Mouse (Mus musculus): ENCODE measurements around the gene Cfd. TPM values are rescaled to one million over a fixed set of nuclear protein-coding genes. Genes with fewer than 3 reads are reported as not detected.

The Cfd gene
- polyA plus RNA-seq, 1 experiment from 2014 or later, result not detected

DNA sequence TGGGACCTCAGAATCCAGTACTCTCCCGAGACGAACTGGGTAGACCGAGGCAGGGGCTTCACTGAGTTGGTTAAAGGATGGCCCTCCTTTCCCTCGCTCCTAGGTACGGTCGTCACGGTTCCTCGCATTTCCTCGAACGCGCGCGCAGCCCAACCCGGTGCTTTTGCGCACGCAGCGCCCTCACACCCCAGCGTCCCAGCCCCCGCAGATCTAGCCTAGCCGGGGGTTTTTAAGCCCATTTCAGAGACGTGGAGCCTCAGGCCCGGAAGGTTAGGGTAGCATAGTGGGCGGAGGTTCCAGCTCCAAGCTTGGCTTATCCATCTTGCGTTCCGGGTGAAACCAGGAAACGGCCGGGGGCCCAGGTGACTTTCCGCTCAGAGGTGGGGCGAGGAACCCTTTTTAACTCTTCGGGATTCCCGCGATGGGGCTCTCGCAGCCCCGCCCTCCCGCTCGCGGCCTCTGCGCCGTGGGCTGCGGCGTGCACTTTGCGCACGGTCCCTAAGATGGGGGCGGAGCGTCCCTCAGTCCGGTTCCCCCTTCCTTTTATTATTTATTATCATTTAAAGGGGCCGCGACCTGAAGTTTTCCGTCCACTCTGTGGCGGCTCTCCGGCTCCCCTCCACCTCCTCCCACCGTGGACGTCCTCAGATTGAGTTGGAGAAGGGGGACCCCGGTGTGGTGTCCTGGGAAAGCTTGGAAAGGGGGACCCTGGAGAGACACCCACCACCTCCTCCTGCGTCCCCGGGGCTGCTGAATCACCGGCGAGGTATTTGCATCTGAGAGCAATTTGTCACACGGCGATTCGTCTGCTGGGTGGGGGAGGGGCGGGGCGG, 36.1 kb downstream of the Cfd start, which contains the start of gene Arid3a:
Gene Arid3a (plus strand): TSS at position 553 of the 833 bp plus-strand sequence.
- peaks cover 20% of the 10 kb centered on the region for H3K27me3 ChIP-seq (replicated peaks)
- peak within 1 kb of the TSS; percentile 92 for H3K4me3 ChIP-seq
- WGBS, result under 1% methylated on average over 63 of the region's 63 CpGs
- no peaks in the 10 kb centered on the region for H3K9me3 ChIP-seq
- H3K9ac ChIP-seq, result peak within 1 kb of the TSS; percentile 78
- peak within 1 kb of the TSS; percentile 81 for H3K4me2 ChIP-seq
- peaks cover 6% of the 10 kb centered on the region; the same call in 1 of the 2 replicates for H3K36me3 ChIP-seq (replicated peaks)
- ATAC-seq (replicated peaks), result peak; percentile 74
- H3K27ac ChIP-seq, result peak within 1 kb of the TSS; percentile 89
- H3K4me1 ChIP-seq, result peaks cover 36% of the 10 kb centered on the region

GRCm38 (mm10) chr10:79927324-79928029, 36.8 kb downstream of the Cfd start:
- Histone ChIP-seq H3K4me1 (peaks cover 37% of the 10 kb centered on the region), H3K9ac (peak overlapping the region; percentile 78), H3K27me3 (replicated peaks) (peaks cover 12% of the 10 kb centered on the region), H3K9me3 (no peaks in the 10 kb centered on the region), H3K4me2 (peak overlapping the region; percentile 81), H3K27ac (peak overlapping the region; percentile 89), H3K36me3 (replicated peaks) (peaks cover 6% of the 10 kb centered on the region; the same call in 1 of the 2 replicates), H3K4me3 (peak overlapping the region; percentile 92)
- peak; percentile 53 for ATAC-seq (replicated peaks)
- WGBS, result under 1% methylated on average over 54 of the region's 54 CpGs

- WGBS, result under 1% methylated on average over 19 of the region's 29 CpGs
- no peak for ATAC-seq (replicated peaks)
Measured at GRCm38 (mm10) chr10:79928030-79928694, 37.5 kb downstream of the Cfd start.

DNA sequence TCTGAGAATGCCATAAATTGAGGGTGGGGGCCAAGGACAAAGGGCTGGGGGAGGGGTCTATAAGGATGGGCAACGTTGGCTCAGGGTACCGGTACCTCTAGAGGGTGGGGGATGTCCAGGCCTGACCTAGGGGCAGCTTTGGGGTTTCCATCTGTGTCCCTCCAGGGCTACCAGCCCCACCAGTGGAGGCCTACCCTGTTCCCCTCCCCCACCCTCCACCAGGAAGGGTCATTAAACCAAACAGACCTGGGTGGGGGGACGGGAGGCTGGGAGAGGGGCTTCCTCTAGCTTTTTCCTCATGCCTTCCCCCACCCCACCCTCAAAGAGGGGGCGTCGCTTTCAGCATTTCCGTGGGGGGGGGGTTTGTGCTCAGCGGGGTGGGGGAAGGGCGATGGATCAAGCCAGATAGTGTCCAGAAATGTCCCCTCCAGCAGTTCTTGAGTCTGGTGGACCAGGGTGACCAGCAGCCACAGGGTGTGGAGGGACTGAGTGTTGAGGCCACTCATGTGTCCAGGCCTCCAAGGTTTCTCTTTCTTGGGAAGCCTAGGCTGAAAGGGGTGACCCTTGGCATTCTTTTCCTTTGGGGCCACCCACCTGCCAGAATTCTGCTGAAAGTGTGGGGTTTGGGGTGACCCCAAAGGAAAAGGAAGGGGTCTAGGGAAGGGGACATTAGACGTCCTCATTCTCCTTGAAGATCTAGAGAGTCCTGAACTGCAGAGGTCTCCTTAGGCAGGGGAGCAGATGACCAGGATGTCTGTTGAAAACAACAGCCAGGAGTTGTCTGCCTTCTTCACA, 38.5 kb downstream of the Cfd start:
- H3K9ac ChIP-seq, result peak overlapping the region; percentile 35
- 28% methylated on average over 9 of the region's 9 CpGs for WGBS

More at GRCm38 (mm10) chr10:79928030-79928694, 37.5 kb downstream of the Cfd start:
- H3K27me3 ChIP-seq (replicated peaks), result peaks cover 5% of the 10 kb centered on the region
- H3K9ac ChIP-seq, result peak overlapping the region; percentile 78
- peak overlapping the region; percentile 89 for H3K27ac ChIP-seq
- H3K9me3 ChIP-seq, result no peaks in the 10 kb centered on the region
- peaks cover 42% of the 10 kb centered on the region for H3K4me1 ChIP-seq
- peaks cover 6% of the 10 kb centered on the region; the same call in 1 of the 2 replicates for H3K36me3 ChIP-seq (replicated peaks)
- H3K4me3 ChIP-seq, result peak overlapping the region; percentile 92
- peak overlapping the region; percentile 81 for H3K4me2 ChIP-seq

GRCm38 (mm10) chr10:79929967-79930825, 39.5 kb downstream of the Cfd start:
- H3K36me3 ChIP-seq (replicated peaks), result peaks cover 6% of the 10 kb centered on the region; the same call in 1 of the 2 replicates
- no peak for ATAC-seq (replicated peaks)
- no peaks in the 10 kb centered on the region for H3K9me3 ChIP-seq
- no peak overlapping the region for H3K27ac ChIP-seq
- H3K4me3 ChIP-seq, result no peak overlapping the region
- no peak overlapping the region for H3K9ac ChIP-seq
- H3K4me2 ChIP-seq, result 0 out of 2 replicates have a peak overlapping the region, but pooled peaks have one; percentile 81
- WGBS, result 85% methylated on average over 18 of the region's 18 CpGs
- H3K27me3 ChIP-seq (replicated peaks), result no peaks in the 10 kb centered on the region
- peaks cover 50% of the 10 kb centered on the region for H3K4me1 ChIP-seq

More for the DNA sequence above, 38.5 kb downstream of the Cfd start:
- peaks cover 51% of the 10 kb centered on the region for H3K4me1 ChIP-seq
- H3K4me2 ChIP-seq, result peak overlapping the region; percentile 81
- H3K9me3 ChIP-seq, result no peaks in the 10 kb centered on the region
- H3K36me3 ChIP-seq (replicated peaks), result peaks cover 6% of the 10 kb centered on the region; the same call in 1 of the 2 replicates
- ATAC-seq (replicated peaks), result no peak
- H3K4me3 ChIP-seq, result peak overlapping the region; percentile 92
- peak overlapping the region; percentile 89 for H3K27ac ChIP-seq
- H3K27me3 ChIP-seq (replicated peaks), result no peaks in the 10 kb centered on the region

GRCm38 (mm10) chr10:79930826-79931186, 40.2 kb downstream of the Cfd start:
- H3K9me3 ChIP-seq, result no peaks in the 10 kb centered on the region
- WGBS, result 79% methylated on average over 16 of the region's 16 CpGs
- H3K27me3 ChIP-seq (replicated peaks), result no peaks in the 10 kb centered on the region
- no peak overlapping the region for H3K4me3 ChIP-seq
- peaks cover 6% of the 10 kb centered on the region; the same call in 1 of the 2 replicates for H3K36me3 ChIP-seq (replicated peaks)
- H3K4me2 ChIP-seq, result no peak overlapping the region
- H3K9ac ChIP-seq, result no peak overlapping the region
- no peak overlapping the region for H3K27ac ChIP-seq
- no peak for ATAC-seq (replicated peaks)
- H3K4me1 ChIP-seq, result peaks cover 46% of the 10 kb centered on the region

DNA sequence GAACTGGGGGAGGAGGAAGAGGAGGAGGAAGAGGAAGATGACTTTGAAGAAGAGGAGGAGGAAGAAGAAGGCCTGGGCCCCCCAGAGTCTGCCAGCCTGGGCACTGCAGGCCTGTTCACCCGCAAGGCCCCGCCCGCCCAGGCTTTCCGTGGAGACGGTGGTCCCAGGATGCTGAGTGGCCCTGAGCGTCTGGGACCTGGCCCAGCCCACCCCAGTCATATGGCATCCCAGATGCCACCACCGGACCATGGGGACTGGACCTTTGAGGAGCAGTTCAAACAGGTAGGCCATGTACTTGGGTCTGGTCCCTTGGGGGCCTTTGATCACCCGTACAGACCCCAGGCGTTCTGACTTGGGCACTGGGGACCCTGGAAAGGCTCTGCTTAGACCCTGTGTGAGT, 41.1 kb downstream of the Cfd start:
- Histone ChIP-seq H3K9me3 (no peaks in the 10 kb centered on the region), H3K4me3 (no peak overlapping the region), H3K27me3 (replicated peaks) (no peaks in the 10 kb centered on the region), H3K4me2 (no peak overlapping the region), H3K4me1 (peaks cover 43% of the 10 kb centered on the region), H3K27ac (no peak overlapping the region), H3K9ac (no peak overlapping the region), H3K36me3 (replicated peaks) (peaks cover 6% of the 10 kb centered on the region; the same call in 1 of the 2 replicates)
- 83% methylated on average over 9 of the region's 9 CpGs for WGBS
- no peak for ATAC-seq (replicated peaks)

- no peaks in the 10 kb centered on the region for H3K27me3 ChIP-seq (replicated peaks)
- ATAC-seq (replicated peaks), result no peak
- peaks cover 6% of the 10 kb centered on the region; the same call in 1 of the 2 replicates for H3K36me3 ChIP-seq (replicated peaks)
- H3K9me3 ChIP-seq, result no peaks in the 10 kb centered on the region
- H3K9ac ChIP-seq, result no peak overlapping the region
- 27% methylated on average over 8 of the region's 8 CpGs for WGBS
- H3K4me3 ChIP-seq, result no peak overlapping the region
- H3K4me2 ChIP-seq, result no peak overlapping the region
- peaks cover 50% of the 10 kb centered on the region for H3K4me1 ChIP-seq
- H3K27ac ChIP-seq, result peak overlapping the region; percentile 39; the same call in 1 of the 2 replicates
Measured at GRCm38 (mm10) chr10:79932736-79933135, 42.1 kb downstream of the Cfd start.

DNA sequence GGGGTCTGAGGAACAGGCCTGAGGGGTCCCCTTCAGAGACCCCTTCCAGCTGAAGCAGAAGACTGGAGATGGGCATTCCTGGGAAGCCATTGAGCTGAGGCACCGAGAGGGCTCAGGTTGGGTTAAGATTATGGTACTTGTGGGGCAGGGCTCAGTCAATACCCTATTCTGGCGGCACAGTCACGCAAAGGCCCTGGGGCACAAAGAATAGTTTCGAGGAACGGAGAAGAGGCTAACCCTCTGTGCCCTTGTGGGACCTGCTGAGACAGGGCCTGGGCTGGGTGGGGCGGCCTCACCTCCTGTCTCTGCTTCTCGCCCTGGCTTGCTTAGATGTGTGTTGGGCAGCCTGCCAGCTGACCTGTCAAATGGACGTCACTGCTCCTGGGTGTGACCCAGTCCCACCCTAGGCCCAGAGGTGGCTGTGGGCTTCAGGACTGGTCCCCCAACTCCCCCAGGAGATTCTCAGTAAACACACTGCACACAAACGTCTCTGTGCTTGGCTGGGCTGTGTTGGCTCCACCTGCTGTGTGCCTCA, 42.6 kb downstream of the Cfd start:
- Histone ChIP-seq H3K4me3 (no peak overlapping the region), H3K27ac (peak overlapping the region; percentile 42; the same call in 1 of the 2 replicates), H3K9ac (no peak overlapping the region), H3K27me3 (replicated peaks) (no peaks in the 10 kb centered on the region), H3K4me2 (0 out of 2 replicates have a peak overlapping the region, but pooled peaks have one; percentile 2), H3K9me3 (no peaks in the 10 kb centered on the region), H3K4me1 (peaks cover 50% of the 10 kb centered on the region), H3K36me3 (replicated peaks) (peaks cover 6% of the 10 kb centered on the region; the same call in 1 of the 2 replicates)
- 69% methylated on average over 9 of the region's 9 CpGs for WGBS
- no peak for ATAC-seq (replicated peaks)

GRCm38 (mm10) chr10:79933861-79934260, 43.2 kb downstream of the Cfd start:
- Histone ChIP-seq H3K36me3 (replicated peaks) (peaks cover 6% of the 10 kb centered on the region; the same call in 1 of the 2 replicates), H3K4me2 (no peak overlapping the region), H3K4me1 (peaks cover 45% of the 10 kb centered on the region), H3K4me3 (no peak overlapping the region), H3K9me3 (no peaks in the 10 kb centered on the region), H3K27me3 (replicated peaks) (no peaks in the 10 kb centered on the region), H3K27ac (peak overlapping the region; percentile 42; the same call in 1 of the 2 replicates), H3K9ac (no peak overlapping the region)
- ATAC-seq (replicated peaks), result no peak
- 36% methylated on average over 6 of the region's 6 CpGs for WGBS

Measured in midbrain, embryonic 15.5 days (tissue).